Mouse (Mus musculus): Measurements from ENCODE around the gene Lgsn.

GRCm38 (mm10) chr1:31142288-31143094 lies 33.7 kb upstream of the Lgsn start:
- TF ChIP-seq POLR2A (IDR thresholded peaks at IDR 0.05; ENCODE audit: borderline replicate concordance, control insufficient read depth, low read depth, low read length) (no peak), CTCF (IDR thresholded peaks at IDR 0.05; ENCODE audit: control insufficient read depth, insufficient read depth, low read length) (no peak)
